Mouse (Mus musculus) thymus, adult 2 months (tissue): ENCODE measurements around the gene Prickle2.

Experiments
- CTCF ChIP-seq: fragments of 200-500 bp; IDR thresholded peaks from 2 replicates; pipeline ENCODE4 v1.5.1; 2012; ENCODE audit warnings: mild to moderate bottlenecking, control low read depth, low read length, moderate library complexity, borderline replicate concordance; ENCODE audit not compliant: control insufficient read depth, poor library complexity, insufficient read depth; ENCODE audit errors: extremely low read depth
- POLR2A ChIP-seq: fragments of 200-500 bp; IDR thresholded peaks from 2 replicates; pipeline ENCODE4 v1.6.1; 2012; ENCODE audit warnings: mild to moderate bottlenecking, low read length, control low read depth, moderate library complexity; ENCODE audit not compliant: control insufficient read depth, poor library complexity, insufficient read depth; ENCODE audit errors: extremely low read depth

GRCm38 (mm10) chr6:92468383-92468791, 237.6 kb downstream of the Prickle2 start:
- TF ChIP-seq POLR2A, result no peak
- no peak for TF ChIP-seq CTCF
